ENCODE assay signal across 24 mouse cellular contexts in genomic region chr12:16169781-16170535, GRCm38 (mm10).
DNase-seq lines count a peak whose midpoint lies in the region; ATAC-seq lines count a peak whose summit lies in the region.
"Had no signal": no experiment of that assay in that cellular context is flagged by ENCODE, and none has a peak within 500 bp of the region (broad histone marks: within the 10 kb centered on the region; RNA-seq: fewer than 3 reads in every experiment).

No protein-coding gene starts in this region.

- DNase-seq in gastrocnemius, adult 18-20 months (ENCODE audit: low spot score): peak; percentile 62
- DNase-seq in gastrocnemius, postnatal 14 days: no peak
- DNase-seq in naive thymus-derived CD4-positive, alpha-beta T cell, adult 2 months (ENCODE audit: low read depth): peak; percentile 88
- DNase-seq in layer of hippocampus, adult 9-11 months: no peak
- no peak for DNase-seq in forebrain, embryonic 14.5 days (ENCODE audit: low spot score)
- DNase-seq in ovary, postnatal 36 days (ENCODE audit: low spot score): no peak
- DNase-seq: adrenal gland, postnatal 25 days; cerebellum, adult 11 months; cerebellum, postnatal 14 days; gastrocnemius, postnatal 36 days; heart, postnatal 14 days; midbrain, embryonic 14.5 days; right cerebral cortex, postnatal 25 days had no signal

- WGBS in forebrain, embryonic 14.5 days: 91% methylated on average over 7 of the region's 7 CpGs

- ATAC-seq in CD4-positive, CD25-positive, alpha-beta regulatory T cell, adult 4 months: peak; percentile 93
- peak; percentile 83 for ATAC-seq in granulocyte monocyte progenitor cell, adult 5-6 weeks (replicated peaks; ENCODE audit: poor library complexity, severe bottlenecking)
- no peak for ATAC-seq in forebrain, embryonic 14.5 days
- ATAC-seq: intestine, postnatal 0 days had no signal

- intact Hi-C loops in gastrocnemius, postnatal 14 days (cut with DNase I; ENCODE audit: low total_unique reads): no loop called here

- no peaks in the 10 kb centered on the region for H3K4me1 ChIP-seq in forebrain, embryonic 14.5 days (ENCODE audit: control insufficient read depth, insufficient read depth, low read length)
- H3K4me1 ChIP-seq: forebrain, embryonic 12.5 days; hindbrain, embryonic 15.5 days; limb, embryonic 15.5 days; liver, embryonic 15.5 days; neural tube, embryonic 15.5 days had no signal

- H3K27me3 ChIP-seq in forebrain, embryonic 14.5 days (replicated peaks; ENCODE audit: control insufficient read depth, insufficient read depth, low read length): no peaks in the 10 kb centered on the region
- H3K27me3 ChIP-seq: forebrain, embryonic 12.5 days; heart, embryonic 12.5 days; hindbrain, embryonic 15.5 days; limb, embryonic 15.5 days; liver, embryonic 15.5 days; neural tube, embryonic 15.5 days had no signal

- no peak overlapping the region for H3K4me3 ChIP-seq in forebrain, embryonic 14.5 days (ENCODE audit: low read depth, low read length)
- H3K4me3 ChIP-seq: forebrain, embryonic 12.5 days; heart, embryonic 12.5 days; hindbrain, embryonic 15.5 days; limb, embryonic 15.5 days; liver, embryonic 15.5 days; megakaryocyte, embryonic 14.5 days; myocyte; neural tube, embryonic 15.5 days had no signal

- H3K36me3 ChIP-seq in forebrain, embryonic 14.5 days (ENCODE audit: control insufficient read depth, insufficient read depth, low read length): no peaks in the 10 kb centered on the region
- H3K36me3 ChIP-seq: forebrain, embryonic 12.5 days; heart, embryonic 12.5 days; hindbrain, embryonic 15.5 days; limb, embryonic 15.5 days; liver, embryonic 15.5 days; neural tube, embryonic 15.5 days had no signal

- H3K4me2 ChIP-seq in forebrain, embryonic 14.5 days (ENCODE audit: low read length): no peak overlapping the region
- H3K4me2 ChIP-seq: forebrain, embryonic 12.5 days; heart, embryonic 12.5 days; hindbrain, embryonic 15.5 days; limb, embryonic 15.5 days; liver, embryonic 15.5 days; neural tube, embryonic 15.5 days had no signal

- no peaks in the 10 kb centered on the region for H3K9me3 ChIP-seq in forebrain, embryonic 14.5 days (replicated peaks; ENCODE audit: control insufficient read depth, low read length)
- H3K9me3 ChIP-seq: forebrain, embryonic 12.5 days; hindbrain, embryonic 15.5 days; limb, embryonic 15.5 days; liver, embryonic 15.5 days; neural tube, embryonic 15.5 days had no signal

- no peak overlapping the region for H3K27ac ChIP-seq in forebrain, embryonic 14.5 days (ENCODE audit: low read depth, low read length)
- H3K27ac ChIP-seq: forebrain, embryonic 12.5 days; hindbrain, embryonic 15.5 days; limb, embryonic 15.5 days; liver, embryonic 15.5 days; neural tube, embryonic 15.5 days had no signal

- H3K9ac ChIP-seq in forebrain, embryonic 14.5 days (ENCODE audit: low read length): no peak overlapping the region
- H3K9ac ChIP-seq: forebrain, embryonic 12.5 days; heart, embryonic 12.5 days; hindbrain, embryonic 15.5 days; limb, embryonic 15.5 days; liver, embryonic 15.5 days; neural tube, embryonic 15.5 days had no signal

Comparison
In these comparisons a context has a peak if more than half of its experiments do, and no peak if none do; other contexts are left out.
1. DNase-seq: peak in gastrocnemius, adult 18-20 months (single experiment) and naive thymus-derived CD4-positive, alpha-beta T cell, adult 2 months (single experiment); none in gastrocnemius, postnatal 14 days (single experiment), layer of hippocampus, adult 9-11 months (single experiment), forebrain, embryonic 14.5 days (single experiment) and ovary, postnatal 36 days (single experiment).